Mouse (Mus musculus): ENCODE measurements around the gene Igf2r. TPM values are rescaled to one million over a fixed set of nuclear protein-coding genes. Genes with fewer than 3 reads are reported as not detected.

Gene Igf2r
- polyA plus RNA-seq, 1 experiment: 8.3 TPM

GRCm38 (mm10) chr17:12757990-12758389 is 11.5 kb downstream of the Igf2r start:
- no peak for TF ChIP-seq POLR2A (IDR thresholded peaks at IDR 0.05; ENCODE audit: borderline replicate concordance, control insufficient read depth, low read depth, low read length)
- no peak for TF ChIP-seq CTCF (IDR thresholded peaks at IDR 0.05; ENCODE audit: control insufficient read depth, insufficient read depth, low read length)
- peaks cover 4% of the 10 kb centered on the region for H3K4me1 ChIP-seq (ENCODE audit: control insufficient read depth, insufficient read depth, low read length)

GRCm38 (mm10) chr17:12757161-12757560 is 12.3 kb downstream of the Igf2r start:
- no peak overlapping the region for H3K4me3 ChIP-seq (replicated peaks; ENCODE audit: control insufficient read depth, low read depth, low read length)
- WGBS: 84% methylated on average over 6 of the region's 6 CpGs
- peaks cover 4% of the 10 kb centered on the region for H3K4me1 ChIP-seq (ENCODE audit: control insufficient read depth, insufficient read depth, low read length)
- TF ChIP-seq CTCF (IDR thresholded peaks at IDR 0.05; ENCODE audit: control insufficient read depth, insufficient read depth, low read length) (no peak), POLR2A (IDR thresholded peaks at IDR 0.05; ENCODE audit: borderline replicate concordance, control insufficient read depth, low read depth, low read length) (no peak)
- H3K27ac ChIP-seq (ENCODE audit: control insufficient read depth, insufficient read depth, low read depth, low read length, poor library complexity): no peak overlapping the region

More at GRCm38 (mm10) chr17:12757990-12758389, 11.5 kb downstream of the Igf2r start:
- Histone ChIP-seq H3K27ac (ENCODE audit: control insufficient read depth, insufficient read depth, low read depth, low read length, poor library complexity) (no peak overlapping the region), H3K4me3 (replicated peaks; ENCODE audit: control insufficient read depth, low read depth, low read length) (no peak overlapping the region)
- WGBS: 24% methylated on average over 5 of the region's 5 CpGs

- no peak overlapping the region for H3K4me3 ChIP-seq (replicated peaks; ENCODE audit: control insufficient read depth, low read depth, low read length)
- WGBS: 38% methylated on average over 4 of the region's 4 CpGs
- TF ChIP-seq POLR2A (IDR thresholded peaks at IDR 0.05; ENCODE audit: borderline replicate concordance, control insufficient read depth, low read depth, low read length): no peak
- no peak for TF ChIP-seq CTCF (IDR thresholded peaks at IDR 0.05; ENCODE audit: control insufficient read depth, insufficient read depth, low read length)
- no peak overlapping the region for H3K27ac ChIP-seq (ENCODE audit: control insufficient read depth, insufficient read depth, low read depth, low read length, poor library complexity)
- H3K4me1 ChIP-seq (ENCODE audit: control insufficient read depth, insufficient read depth, low read length): peaks cover 4% of the 10 kb centered on the region
These were observed 13.5 kb downstream of the Igf2r start for GRCm38 (mm10) chr17:12755951-12756350.

- no peak overlapping the region for H3K4me3 ChIP-seq (replicated peaks; ENCODE audit: control insufficient read depth, low read depth, low read length)
- TF ChIP-seq POLR2A (IDR thresholded peaks at IDR 0.05; ENCODE audit: borderline replicate concordance, control insufficient read depth, low read depth, low read length) (no peak), CTCF (IDR thresholded peaks at IDR 0.05; ENCODE audit: control insufficient read depth, insufficient read depth, low read length) (no peak)
- H3K4me1 ChIP-seq (ENCODE audit: control insufficient read depth, insufficient read depth, low read length): peaks cover 4% of the 10 kb centered on the region
- WGBS: 22% methylated on average over 4 of the region's 4 CpGs
- no peak overlapping the region for H3K27ac ChIP-seq (ENCODE audit: control insufficient read depth, insufficient read depth, low read depth, low read length, poor library complexity)
These were observed 14.3 kb downstream of the Igf2r start for GRCm38 (mm10) chr17:12755146-12755545.

GRCm38 (mm10) chr17:12754243-12755007 is 15.0 kb downstream of the Igf2r start:
- H3K27ac ChIP-seq (ENCODE audit: control insufficient read depth, insufficient read depth, low read depth, low read length, poor library complexity): no peak overlapping the region
- peaks cover 4% of the 10 kb centered on the region for H3K4me1 ChIP-seq (ENCODE audit: control insufficient read depth, insufficient read depth, low read length)
- TF ChIP-seq CTCF (IDR thresholded peaks at IDR 0.05; ENCODE audit: control insufficient read depth, insufficient read depth, low read length): no peak
- TF ChIP-seq POLR2A (IDR thresholded peaks at IDR 0.05; ENCODE audit: borderline replicate concordance, control insufficient read depth, low read depth, low read length): no peak
- H3K4me3 ChIP-seq (replicated peaks; ENCODE audit: control insufficient read depth, low read depth, low read length): no peak overlapping the region
- WGBS: 20% methylated on average over 3 of the region's 3 CpGs

GRCm38 (mm10) chr17:12753050-12753449 is 16.4 kb downstream of the Igf2r start:
- TF ChIP-seq CTCF (IDR thresholded peaks at IDR 0.05; ENCODE audit: control insufficient read depth, insufficient read depth, low read length) (no peak), POLR2A (IDR thresholded peaks at IDR 0.05; ENCODE audit: borderline replicate concordance, control insufficient read depth, low read depth, low read length) (no peak)
- WGBS: 54% methylated on average over 4 of the region's 4 CpGs
- H3K4me3 ChIP-seq (replicated peaks; ENCODE audit: control insufficient read depth, low read depth, low read length): no peak overlapping the region
- no peak overlapping the region for H3K27ac ChIP-seq (ENCODE audit: control insufficient read depth, insufficient read depth, low read depth, low read length, poor library complexity)
- peaks cover 4% of the 10 kb centered on the region for H3K4me1 ChIP-seq (ENCODE audit: control insufficient read depth, insufficient read depth, low read length)

GRCm38 (mm10) chr17:12751641-12752040 is 17.8 kb downstream of the Igf2r start:
- TF ChIP-seq POLR2A (IDR thresholded peaks at IDR 0.05; ENCODE audit: borderline replicate concordance, control insufficient read depth, low read depth, low read length) (no peak), CTCF (IDR thresholded peaks at IDR 0.05; ENCODE audit: control insufficient read depth, insufficient read depth, low read length) (no peak)
- no peak overlapping the region for H3K27ac ChIP-seq (ENCODE audit: control insufficient read depth, insufficient read depth, low read depth, low read length, poor library complexity)
- 94% methylated on average over 4 of the region's 4 CpGs for WGBS
- H3K4me1 ChIP-seq (ENCODE audit: control insufficient read depth, insufficient read depth, low read length): peaks cover 4% of the 10 kb centered on the region
- H3K4me3 ChIP-seq (replicated peaks; ENCODE audit: control insufficient read depth, low read depth, low read length): no peak overlapping the region

GRCm38 (mm10) chr17:12751218-12751617 is 18.2 kb downstream of the Igf2r start:
- H3K27ac ChIP-seq (ENCODE audit: control insufficient read depth, insufficient read depth, low read depth, low read length, poor library complexity): no peak overlapping the region
- TF ChIP-seq POLR2A (IDR thresholded peaks at IDR 0.05; ENCODE audit: borderline replicate concordance, control insufficient read depth, low read depth, low read length) (no peak), CTCF (IDR thresholded peaks at IDR 0.05; ENCODE audit: control insufficient read depth, insufficient read depth, low read length) (no peak)
- peaks cover 4% of the 10 kb centered on the region for H3K4me1 ChIP-seq (ENCODE audit: control insufficient read depth, insufficient read depth, low read length)
- WGBS: 75% methylated on average over 4 of the region's 4 CpGs
- H3K4me3 ChIP-seq (replicated peaks; ENCODE audit: control insufficient read depth, low read depth, low read length): no peak overlapping the region

Measured in bone marrow, adult 2 months (tissue).